Mouse (Mus musculus): Measurements from ENCODE around the gene Smtn.

Smtn gene

GRCm38 (mm10) chr11:3548564-3549295 is 8.3 kb upstream of the Smtn start:
- no peak for DNase-seq (ENCODE audit: low read depth in 1 of 2, low spot score in 2 of 2)

GRCm38 (mm10) chr11:3547969-3548368 is 7.6 kb upstream of the Smtn start:
- no peak for DNase-seq (ENCODE audit: low read depth in 1 of 2, low spot score in 2 of 2)

GRCm38 (mm10) chr11:3547047-3547446 is 6.6 kb upstream of the Smtn start:
- DNase-seq (ENCODE audit: low read depth in 1 of 2, low spot score in 2 of 2): no peak

GRCm38 (mm10) chr11:3546242-3546562 is 5.8 kb upstream of the Smtn start:
- no peak for DNase-seq (ENCODE audit: low read depth in 1 of 2, low spot score in 2 of 2)

- DNase-seq (ENCODE audit: low read depth in 1 of 2, low spot score in 2 of 2): no peak
Observed at GRCm38 (mm10) chr11:3545531-3546241, 5.3 kb upstream of the Smtn start.

- no peak for DNase-seq (ENCODE audit: low read depth in 1 of 2, low spot score in 2 of 2)
Observed at GRCm38 (mm10) chr11:3544409-3544808, 4.0 kb upstream of the Smtn start.

- DNase-seq (ENCODE audit: low read depth in 1 of 2, low spot score in 2 of 2): no peak
Observed at GRCm38 (mm10) chr11:3543001-3543400, 2.6 kb upstream of the Smtn start.

GRCm38 (mm10) chr11:3541932-3542331 is 1.5 kb upstream of the Smtn start:
- no peak for DNase-seq (ENCODE audit: low read depth in 1 of 2, low spot score in 2 of 2)

GRCm38 (mm10) chr11:3539826-3540196 is 601 bp downstream of the Smtn start:
- DNase-seq (ENCODE audit: low read depth in 1 of 2, low spot score in 2 of 2): no peak

- DNase-seq (ENCODE audit: low read depth in 1 of 2, low spot score in 2 of 2): peak; percentile 57 to 69
Observed at GRCm38 (mm10) chr11:3539111-3539825, 1.1 kb downstream of the Smtn start.

GRCm38 (mm10) chr11:3538341-3538740 is 2.1 kb downstream of the Smtn start:
- no peak for DNase-seq (ENCODE audit: low read depth in 1 of 2, low spot score in 2 of 2)

- no peak for DNase-seq (ENCODE audit: low read depth in 1 of 2, low spot score in 2 of 2)
Observed at GRCm38 (mm10) chr11:3537711-3538110, 2.7 kb downstream of the Smtn start.

- no peak for DNase-seq (ENCODE audit: low read depth in 1 of 2, low spot score in 2 of 2)
Observed at GRCm38 (mm10) chr11:3536745-3537333, 3.6 kb downstream of the Smtn start.

- DNase-seq (ENCODE audit: low read depth in 1 of 2, low spot score in 2 of 2): no peak
Observed at GRCm38 (mm10) chr11:3536082-3536481, 4.3 kb downstream of the Smtn start.

GRCm38 (mm10) chr11:3535406-3535986 is 4.9 kb downstream of the Smtn start:
- DNase-seq (ENCODE audit: low read depth in 1 of 2, low spot score in 2 of 2): peak; percentile 83 to 92

- DNase-seq (ENCODE audit: low read depth in 1 of 2, low spot score in 2 of 2): no peak
Observed at GRCm38 (mm10) chr11:3534956-3535355, 5.5 kb downstream of the Smtn start.

GRCm38 (mm10) chr11:3533406-3533932 is 6.9 kb downstream of the Smtn start:
- DNase-seq (ENCODE audit: low read depth in 1 of 2, low spot score in 2 of 2): no peak

- no peak for DNase-seq (ENCODE audit: low read depth in 1 of 2, low spot score in 2 of 2)
Observed at GRCm38 (mm10) chr11:3532101-3532931, 8.1 kb downstream of the Smtn start.

GRCm38 (mm10) chr11:3531634-3532033 is 8.8 kb downstream of the Smtn start:
- no peak for DNase-seq (ENCODE audit: low read depth in 1 of 2, low spot score in 2 of 2)

- no peak for DNase-seq (ENCODE audit: low read depth in 1 of 2, low spot score in 2 of 2)
Observed at GRCm38 (mm10) chr11:3530731-3531130, 9.7 kb downstream of the Smtn start.

Measured in monocyte, adult 2 months (primary cell).